Mouse (Mus musculus) liver, embryonic 14.5 days (tissue): ENCODE results near the gene Pck2. TPM values are rescaled to one million over a fixed set of nuclear protein-coding genes. Genes with fewer than 3 reads are reported as not detected.

ENCODE experiments used
- ATAC-seq: fragments of 200-750 bp; cut with Nextera tagmentation; 2 replicates; pipeline ENCODE4 v1.8.0; 2017; ENCODE audit warnings: moderate number of reproducible peaks, mild to moderate bottlenecking, moderate library complexity; ENCODE audit not compliant: insufficient read depth
- DNase-seq, 3 experiments: peaks; one replicate each; pipeline ENCODE4 v3.0.0-alpha.2; 2012 to 2013; ENCODE audit warnings: low read depth in 3 of 3, low spot score in 3 of 3
- H3K27ac ChIP-seq: fragments of 300-500 bp; sonication (generic); 2 replicates; pipeline ENCODE4 v1.5.1; 2014; ENCODE audit warnings: moderate library complexity, mild to moderate bottlenecking, control low read depth, inconsistent platforms
- H3K27me3 ChIP-seq: fragments of 300-500 bp; sonication (generic); 2 replicates; pipeline ENCODE4 v1.6.1; 2014; ENCODE audit warnings: mild to moderate bottlenecking, low read length, moderate library complexity; ENCODE audit not compliant: control insufficient read depth, insufficient read depth
- H3K36me3 ChIP-seq: fragments of 300-500 bp; sonication (generic); replicated peaks from 2 replicates; pipeline ENCODE4 v1.6.1; 2014; ENCODE audit warnings: low read depth; ENCODE audit not compliant: control insufficient read depth, insufficient read depth
- H3K4me1 ChIP-seq, 2 experiments: fragments of 200-500 bp in 1 of 2; fragments of 300-500 bp in 1 of 2; sonication (generic) in 1 of 2; replicated peaks; 2 replicates each; pipeline ENCODE4 v1.6.1; 2012 to 2014; ENCODE audit warnings: antibody characterized with exemption in 1 of 2, inconsistent platforms in 1 of 2, low read length in 1 of 2; ENCODE audit not compliant: control insufficient read depth in 2 of 2, insufficient read depth in 2 of 2
- H3K4me2 ChIP-seq: fragments of 300-500 bp; sonication (generic); 2 replicates; pipeline ENCODE4 v1.6.1; 2014; ENCODE audit warnings: low read depth, mild to moderate bottlenecking, control low read depth, moderate library complexity
- H3K4me3 ChIP-seq, 2 experiments: fragments of 200-500 bp in 1 of 2; fragments of 300-500 bp in 1 of 2; sonication (generic) in 1 of 2; 2 replicates each; pipeline ENCODE4 v1.5.1; 2012 to 2014; ENCODE audit warnings: low read depth in 2 of 2, low read length in 2 of 2, mild to moderate bottlenecking in 2 of 2, control low read depth in 1 of 2, inconsistent platforms in 1 of 2, moderate library complexity in 1 of 2; ENCODE audit not compliant: insufficient read depth in 1 of 2
- H3K9ac ChIP-seq: fragments of 300-500 bp; sonication (generic); replicated peaks from 2 replicates; pipeline ENCODE4 v1.6.1; 2014; ENCODE audit warnings: mild to moderate bottlenecking, control low read depth, moderate library complexity
- H3K9me3 ChIP-seq: fragments of 300-500 bp; sonication (generic); 2 replicates; pipeline ENCODE4 v1.6.1; 2016; ENCODE audit warnings: low read length, mixed read lengths; ENCODE audit not compliant: control insufficient read depth
- CTCF ChIP-seq: IDR thresholded peaks from 2 replicates; pipeline ENCODE4 v1.5.1; 2016; ENCODE audit warnings: antibody characterized with exemption, low read depth, control low read depth
- EP300 ChIP-seq: IDR thresholded peaks from 2 replicates; pipeline ENCODE4 v1.6.1; 2016; ENCODE audit warnings: antibody characterized with exemption, low read depth
- WGBS: fragments of 180-500 bp; shearing (Covaris S2); extraction: QIAGEN DNeasy Blood & Tissue Kit; methylation state at CpG from one replicate; pipeline ENCODE4 v1.1.7; 2014; ENCODE audit not compliant: insufficient replicate concordance; 5-methylcytosine and 5-hydroxymethylcytosine counted together
- polyA plus RNA-seq, 2 experiments: library from polyadenylated mRNA; depleted of rRNA in 1 of 2; stranded (reverse) in 1 of 2; unstranded in 1 of 2; fragments of >200 nt; fragmentation: Nextera tagmentation in 1 of 2; extraction: Ambion mirVana in 1 of 2; gene quantifications; 2 replicates each; pipeline versions ENCODE4 v1.2.1 to v1.2.3; 2012 to 2014

Pck2 gene
- polyA plus RNA-seq, 2 experiments, result 15.6 to 21.9 TPM

- TF ChIP-seq CTCF (no peak), EP300 (no peak)
- DNase-seq, result no peak
- Histone ChIP-seq H3K9me3 (no peaks in the 10 kb centered on the region), H3K27ac (no peak overlapping the region), H3K4me3 (no peak overlapping the region), H3K27me3 (no peaks in the 10 kb centered on the region), H3K4me1 (peaks cover 6 to 10% of the 10 kb centered on the region in 2 experiments; a peak in 3 of 4 replicates), H3K4me2 (no peak overlapping the region), H3K36me3 (no peaks in the 10 kb centered on the region), H3K9ac (no peak overlapping the region)
- no peak for ATAC-seq
- WGBS, result 64% methylated on average over 20 of the region's 20 CpGs
These were observed 44.4 kb upstream of the Pck2 start for GRCm38 (mm10) chr14:55495509-55496240.

GRCm38 (mm10) chr14:55496761-55497448 is 43.2 kb upstream of the Pck2 start:
- H3K27me3 ChIP-seq, result no peaks in the 10 kb centered on the region
- TF ChIP-seq CTCF (no peak), EP300 (no peak)
- no peak overlapping the region for H3K27ac ChIP-seq
- no peak for DNase-seq
- no peaks in the 10 kb centered on the region for H3K9me3 ChIP-seq
- no peaks in the 10 kb centered on the region for H3K36me3 ChIP-seq
- peaks cover 3 to 7% of the 10 kb centered on the region in 2 experiments; a peak in 3 of 4 replicates for H3K4me1 ChIP-seq
- peak; percentile 7; the same call in 1 of the 2 replicates for ATAC-seq
- H3K4me2 ChIP-seq, result no peak overlapping the region
- 65% methylated on average over 16 of the region's 16 CpGs for WGBS
- no peak overlapping the region for H3K9ac ChIP-seq
- H3K4me3 ChIP-seq, result no peak overlapping the region

GRCm38 (mm10) chr14:55497449-55497821 is 42.6 kb upstream of the Pck2 start:
- ATAC-seq, result peak; percentile 24
- no peak overlapping the region for H3K9ac ChIP-seq
- no peak overlapping the region for H3K4me3 ChIP-seq
- WGBS, result 30% methylated on average over 6 of the region's 6 CpGs
- H3K36me3 ChIP-seq, result no peaks in the 10 kb centered on the region
- no peaks in the 10 kb centered on the region for H3K27me3 ChIP-seq
- no peak for TF ChIP-seq EP300
- peak; percentile 99 for TF ChIP-seq CTCF
- H3K27ac ChIP-seq, result no peak overlapping the region
- peaks cover 0 to 2% of the 10 kb centered on the region in 2 experiments; a peak in 2 of 4 replicates for H3K4me1 ChIP-seq
- H3K4me2 ChIP-seq, result no peak overlapping the region
- peak; percentile 51 to 64 (median 59) for DNase-seq
- no peaks in the 10 kb centered on the region for H3K9me3 ChIP-seq

- TF ChIP-seq CTCF, result no peak
- TF ChIP-seq EP300, result no peak
- no peaks in the 10 kb centered on the region for H3K27me3 ChIP-seq
- H3K4me2 ChIP-seq, result no peak overlapping the region
- DNase-seq (no peak), ATAC-seq (no peak)
- no peak overlapping the region for H3K27ac ChIP-seq
- H3K4me3 ChIP-seq, result no peak overlapping the region
- no peak overlapping the region for H3K9ac ChIP-seq
- WGBS, result 79% methylated on average over 9 of the region's 9 CpGs
- no peaks in the 10 kb centered on the region for H3K4me1 ChIP-seq
- no peaks in the 10 kb centered on the region for H3K9me3 ChIP-seq
- no peaks in the 10 kb centered on the region for H3K36me3 ChIP-seq
These were observed 34.5 kb upstream of the Pck2 start for GRCm38 (mm10) chr14:55505612-55506011.

GRCm38 (mm10) chr14:55507801-55508200 is 32.3 kb upstream of the Pck2 start:
- no peak for TF ChIP-seq CTCF
- TF ChIP-seq EP300, result no peak
- Histone ChIP-seq H3K27me3 (peaks cover 11% of the 10 kb centered on the region), H3K4me3 (no peak overlapping the region), H3K9me3 (no peaks in the 10 kb centered on the region), H3K4me1 (no peaks in the 10 kb centered on the region), H3K9ac (no peak overlapping the region), H3K4me2 (no peak overlapping the region), H3K36me3 (no peaks in the 10 kb centered on the region), H3K27ac (no peak overlapping the region)
- DNase-seq, result no peak
- 46% methylated on average over 7 of the region's 7 CpGs for WGBS
- ATAC-seq, result no peak
